Mouse (Mus musculus) gastrocnemius, postnatal 36 days (tissue): ENCODE results near the gene Aspscr1. TPM values are rescaled to one million over a fixed set of nuclear protein-coding genes. Genes with fewer than 3 reads are reported as not detected.

Experiments
- DNase-seq, 2 experiments: peaks; one replicate each; pipeline ENCODE4 v3.0.0; 2022
- intact Hi-C: fragments of 180-260 bp; cut with DNase I; formaldehyde crosslinking; loops from one replicate; pipeline ENCODE4 v1.15.1; 2025
- total RNA-seq, 2 experiments: library from RNA; stranded (reverse); gene quantifications; 2 replicates each; pipeline ENCODE4 v1.2.3; 2021

Gene Aspscr1
- total RNA-seq, 2 experiments from 2014 or later = 24.4 to 34.0 TPM

GRCm38 (mm10) chr11:120634810-120635209 is 38.0 kb upstream of the Aspscr1 start:
- intact Hi-C loops = no loop called here
- DNase-seq = no peak

GRCm38 (mm10) chr11:120641255-120641654 is 31.5 kb upstream of the Aspscr1 start:
- intact Hi-C loops = no loop called here

DNA sequence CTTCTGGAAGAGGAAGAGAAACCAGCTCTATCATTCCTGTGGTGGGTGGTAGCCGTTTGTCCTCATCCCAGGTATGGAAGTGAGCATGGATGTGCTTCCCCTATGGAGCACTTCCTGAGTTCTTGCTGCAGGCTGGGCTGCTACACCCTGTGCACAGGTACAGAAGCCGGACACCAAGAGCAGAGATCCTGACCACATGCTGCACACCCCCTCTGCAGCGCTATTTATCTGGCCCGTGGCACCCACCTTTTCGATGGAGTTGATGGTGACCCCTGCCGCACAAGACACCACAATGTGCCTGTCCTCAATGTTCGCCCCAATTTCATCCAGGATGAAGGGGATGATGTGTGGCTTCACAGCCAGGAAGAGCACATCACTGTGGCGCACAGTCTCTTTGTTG is 30.9 kb upstream of the Aspscr1 start:
- intact Hi-C loops = no loop called here
- no peak for DNase-seq

More at GRCm38 (mm10) chr11:120641255-120641654, 31.5 kb upstream of the Aspscr1 start:
- no peak for DNase-seq

- no peak for DNase-seq
- intact Hi-C loops = no loop called here
Measured at GRCm38 (mm10) chr11:120642939-120643600, 29.7 kb upstream of the Aspscr1 start.

DNA sequence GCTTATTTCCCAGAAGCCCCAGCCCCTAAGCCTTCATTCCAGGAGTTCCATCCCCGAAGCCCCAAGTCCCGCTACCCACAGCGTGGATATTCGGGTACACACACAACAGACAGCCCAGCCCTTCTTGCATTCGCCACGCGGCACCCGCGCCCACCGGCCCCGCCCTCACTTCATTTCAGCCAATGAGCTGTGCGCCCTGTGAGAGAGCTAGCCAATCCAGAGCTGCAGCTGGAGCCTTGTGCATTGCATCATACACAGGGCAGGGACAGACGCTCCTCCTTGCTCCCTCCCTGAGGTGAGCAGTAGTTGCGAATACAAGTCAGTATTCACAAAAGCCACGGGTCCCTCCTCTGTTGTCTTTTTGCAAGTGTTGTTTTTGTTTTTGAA is 29.2 kb upstream of the Aspscr1 start, which contains the start of gene Pycr1:
Gene Pycr1, minus strand, starts transcription at position 169 of the 387 bp plus-strand sequence.
- peak; percentile 90 to 94 for DNase-seq
- intact Hi-C loops = no loop called here

GRCm38 (mm10) chr11:120647047-120647830 is 25.5 kb upstream of the Aspscr1 start:
- intact Hi-C loops = loop anchor here (2.0 kb wide), 1 partner anchor 14 kb away; the partner anchor contains the start of gene Mafg

GRCm38 (mm10) chr11:120648001-120648476 is 24.7 kb upstream of the Aspscr1 start, which contains the start of gene Myadml2:
TSS of gene Myadml2 (minus strand) at chr11:120648158.
- intact Hi-C loops = no loop called here
- DNase-seq = no peak

More at GRCm38 (mm10) chr11:120647047-120647830, 25.5 kb upstream of the Aspscr1 start:
- no peak for DNase-seq

- DNase-seq = no peak
- intact Hi-C loops = no loop called here
Measured at GRCm38 (mm10) chr11:120651872-120652271, 20.9 kb upstream of the Aspscr1 start.

GRCm38 (mm10) chr11:120654741-120655140 is 18.0 kb upstream of the Aspscr1 start:
- intact Hi-C loops = no loop called here

GRCm38 (mm10) chr11:120657301-120657700 is 15.5 kb upstream of the Aspscr1 start:
- no peak for DNase-seq
- intact Hi-C loops = no loop called here

More at GRCm38 (mm10) chr11:120654741-120655140, 18.0 kb upstream of the Aspscr1 start:
- no peak for DNase-seq

- DNase-seq = peak; percentile 71 to 79
- intact Hi-C loops = loop anchor here (2.0 kb wide), 1 partner anchor 54 kb away; the partner anchor contains the start of genes Cenpx and Lrrc45
Measured at GRCm38 (mm10) chr11:120658876-120659410, 13.8 kb upstream of the Aspscr1 start.

DNA sequence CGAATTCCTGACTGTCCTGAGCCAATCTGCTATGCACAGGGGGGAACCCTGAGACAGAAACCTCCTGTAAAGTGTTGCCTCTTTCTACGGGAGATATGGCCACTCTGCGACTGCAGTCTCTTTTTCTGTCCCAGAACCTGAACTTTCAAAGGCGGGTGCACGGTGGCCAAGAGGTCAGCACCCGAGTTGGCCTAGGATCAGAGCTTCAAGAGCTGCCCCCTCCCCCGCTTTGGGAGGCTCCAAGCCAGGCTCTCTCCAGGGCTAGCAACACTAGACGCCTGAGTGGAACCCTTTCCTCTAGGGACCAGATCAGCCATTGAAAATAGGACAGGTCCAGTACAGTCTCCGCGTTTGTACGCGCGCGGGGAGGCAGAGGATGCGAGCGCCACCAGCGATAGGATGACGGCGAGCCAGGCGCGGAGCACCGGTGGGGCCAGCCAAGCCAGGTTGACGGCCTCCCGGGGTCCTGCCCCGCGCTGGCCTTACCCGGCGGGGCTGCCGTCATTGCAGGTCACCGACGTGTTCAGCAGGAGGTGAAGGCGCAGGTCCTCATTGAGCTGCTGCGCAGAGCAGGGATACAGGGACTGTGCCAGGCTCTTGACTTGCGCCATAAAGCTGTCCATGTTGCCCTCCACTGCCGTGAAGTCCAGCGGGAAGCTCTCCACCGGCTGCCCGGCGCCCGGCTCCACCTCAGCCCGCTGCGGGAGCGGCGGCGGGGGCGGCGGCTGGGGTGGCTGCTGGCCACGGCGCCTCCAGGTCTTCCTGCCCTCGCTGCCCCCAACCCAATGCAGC is 13.1 kb upstream of the Aspscr1 start:
- intact Hi-C loops = loop anchor here (2.0 to 5.0 kb wide), 2 partner anchors 53 to 118 kb away; partner anchors contain the start of genes Cenpx and Lrrc45
- no peak for DNase-seq

- intact Hi-C loops = loop anchor here (5.0 kb wide), 1 partner anchor 117 kb away; no protein-coding TSS in a partner anchor
- DNase-seq = no peak
Measured at GRCm38 (mm10) chr11:120660301-120661075, 12.3 kb upstream of the Aspscr1 start.

DNA sequence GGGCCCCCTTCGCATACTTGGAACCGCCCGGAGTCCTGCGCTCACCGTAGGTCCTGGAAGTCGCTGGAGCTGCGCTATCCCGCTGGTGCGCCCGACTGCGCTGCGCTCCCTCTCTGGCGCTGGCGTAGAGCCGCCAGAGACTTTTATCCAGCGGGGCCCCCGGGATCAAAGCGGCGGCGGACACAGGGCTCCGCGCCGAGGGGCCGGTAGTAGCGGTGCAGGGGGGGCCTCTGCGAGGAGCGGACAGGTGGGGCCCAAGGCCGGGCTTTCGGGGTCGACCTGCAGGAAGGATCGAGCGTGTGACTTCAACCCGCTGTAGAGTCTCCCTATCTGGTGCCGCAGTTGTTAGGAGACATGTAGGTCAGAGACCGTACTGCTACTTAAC is 11.7 kb upstream of the Aspscr1 start, which contains the start of gene Notum:
Gene Notum, minus strand, starts transcription at position 100 of the 385 bp plus-strand sequence.
- intact Hi-C loops = loop anchor here (5.0 kb wide), 1 partner anchor 116 kb away; no protein-coding TSS in a partner anchor
- DNase-seq = no peak

DNA sequence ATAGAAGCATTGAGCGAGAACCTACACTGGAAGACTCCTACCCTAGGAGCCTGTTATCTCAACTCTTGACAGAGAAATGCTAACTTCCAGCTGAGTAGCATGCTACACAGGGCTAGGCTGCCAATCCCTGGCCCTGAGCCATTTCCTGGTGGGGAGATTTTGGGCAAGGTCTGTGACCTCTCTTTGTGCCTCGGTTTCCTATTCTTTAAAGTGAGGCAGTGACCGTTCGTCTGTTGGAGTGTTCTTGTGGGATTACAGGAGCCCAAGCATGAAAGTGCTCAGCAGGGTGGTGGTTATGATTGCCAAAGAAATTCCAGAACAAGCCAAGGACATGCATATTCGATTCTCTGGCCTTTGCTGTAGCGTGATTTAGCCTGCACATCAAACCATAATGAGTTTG is 10.0 kb upstream of the Aspscr1 start:
- intact Hi-C loops = loop anchor here (5.0 kb wide), 1 partner anchor 115 kb away; no protein-coding TSS in a partner anchor
- no peak for DNase-seq

DNA sequence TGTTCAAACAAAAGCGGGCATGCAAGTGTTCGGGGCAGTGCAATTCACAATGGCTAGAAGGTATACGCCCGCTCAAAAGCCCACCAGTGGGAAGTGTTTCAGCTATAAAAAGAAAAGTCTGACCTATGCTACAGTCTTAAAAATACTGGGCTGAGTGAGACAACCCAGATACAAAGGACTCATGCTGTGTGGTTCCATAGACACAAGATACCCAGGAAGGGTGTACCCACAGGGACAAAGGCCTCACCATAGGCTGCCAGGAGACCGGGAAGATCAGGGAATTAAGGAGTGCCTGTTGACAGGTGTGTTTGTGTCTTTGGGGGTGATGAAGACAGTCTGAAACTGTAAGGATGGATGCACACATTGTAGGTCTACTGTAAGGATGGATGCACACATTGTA is 9.1 kb upstream of the Aspscr1 start:
- no peak for DNase-seq
- intact Hi-C loops = loop anchor here (5.0 kb wide), 1 partner anchor 114 kb away; no protein-coding TSS in a partner anchor

DNA sequence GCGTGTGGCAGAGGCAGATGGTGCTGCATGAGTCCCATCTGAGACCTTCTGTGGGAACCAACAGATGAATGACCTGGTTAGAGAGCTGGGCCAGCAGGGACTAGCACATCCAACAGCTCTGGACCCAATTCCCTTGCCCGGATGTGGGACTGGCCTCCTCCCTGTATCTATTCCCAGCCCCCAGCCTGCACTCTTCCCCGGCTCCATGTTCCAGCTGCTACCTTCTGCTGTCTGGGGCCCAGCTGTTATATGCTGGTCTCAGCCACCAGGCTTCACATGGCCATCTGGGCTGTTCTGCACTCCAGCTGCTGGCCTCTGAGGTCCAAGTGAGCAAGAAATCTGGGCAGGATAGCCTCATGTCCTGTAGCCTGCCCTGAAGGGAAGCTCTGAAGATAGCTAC is 7.4 kb upstream of the Aspscr1 start:
- intact Hi-C loops = no loop called here
- no peak for DNase-seq

GRCm38 (mm10) chr11:120666617-120667016 is 6.2 kb upstream of the Aspscr1 start:
- no peak for DNase-seq
- intact Hi-C loops = no loop called here

- DNase-seq = no peak
- intact Hi-C loops = no loop called here
Measured at GRCm38 (mm10) chr11:120673594-120674122, 885 bp downstream of the Aspscr1 start.
